Mouse (Mus musculus) cerebellum, adult 2 months (tissue): ENCODE data around the gene Rad51c. TPM values are rescaled to one million over a fixed set of nuclear protein-coding genes. Genes with fewer than 3 reads are reported as not detected.
"Not testable (repeated sequence)": the region's sequence is repeated elsewhere in the genome, so short reads cannot be mapped to it uniquely, and the experiment has no call there.

ENCODE experiments used
- DNase-seq, 2 experiments: peaks; one replicate each; pipeline ENCODE4 v3.0.0; 2021
- H3K27ac ChIP-seq: fragments of 200-500 bp; 2 replicates; pipeline ENCODE4 v1.5.1; 2012; ENCODE audit warnings: low read length, control low read depth, inconsistent platforms; ENCODE audit not compliant: insufficient read depth
- H3K27me3 ChIP-seq: fragments of 200-500 bp; 2 replicates; pipeline ENCODE4 v1.6.1; 2012; ENCODE audit warnings: inconsistent platforms, mild to moderate bottlenecking, low read length, moderate library complexity; ENCODE audit not compliant: control insufficient read depth, insufficient read depth
- H3K4me1 ChIP-seq: fragments of 200-500 bp; 2 replicates; pipeline ENCODE4 v1.6.1; 2011; ENCODE audit warnings: low read length; ENCODE audit not compliant: control insufficient read depth, insufficient read depth
- H3K4me3 ChIP-seq: fragments of 200-500 bp; replicated peaks from 2 replicates; pipeline ENCODE3; 2011; ENCODE audit warnings: mild to moderate bottlenecking, low read depth, low read length, control low read depth; ENCODE audit not compliant: insufficient read depth
- CTCF ChIP-seq: fragments of 200-500 bp; IDR thresholded peaks from 2 replicates; pipeline ENCODE4 v1.5.1; 2011; ENCODE audit warnings: low read depth, mild to moderate bottlenecking, control low read depth, low read length, moderate library complexity, borderline replicate concordance; ENCODE audit not compliant: insufficient read depth
- POLR2A ChIP-seq: fragments of 200-500 bp; IDR thresholded peaks from 2 replicates; pipeline ENCODE4 v1.6.1; 2011; ENCODE audit warnings: low read length, control low read depth, borderline replicate concordance; ENCODE audit not compliant: insufficient read depth
- WGBS: fragments of 180-500 bp; shearing (Covaris S2); methylation state at CpG from one replicate; pipeline ENCODE4 v1.1.7; 2018; 5-methylcytosine and 5-hydroxymethylcytosine counted together
- polyA plus RNA-seq: library from polyadenylated mRNA; depleted of rRNA; stranded (reverse); fragments of >200 nt; gene quantifications from 2 replicates; pipeline ENCODE4 v1.2.3, GENCODE M21; 2012

Rad51c gene
- polyA plus RNA-seq, 1 experiment: 4.5 TPM

GRCm38 (mm10) chr11:87416120-87416519 is 11.4 kb upstream of the Rad51c start:
- Histone ChIP-seq H3K4me3 (no peak overlapping the region), H3K27ac (no peak overlapping the region), H3K4me1 (no peaks in the 10 kb centered on the region), H3K27me3 (no peaks in the 10 kb centered on the region)
- DNase-seq: no peak
- 59% methylated on average over 5 of the region's 5 CpGs for WGBS
- TF ChIP-seq POLR2A (no peak), CTCF (no peak)

- H3K4me3 ChIP-seq, H3K4me1 ChIP-seq, H3K27me3 ChIP-seq, H3K27ac ChIP-seq, DNase-seq: not testable (repeated sequence)
- WGBS: 58% methylated on average over 3 of the region's 3 CpGs
Measured at GRCm38 (mm10) chr11:87413412-87413811, 8.7 kb upstream of the Rad51c start.

GRCm38 (mm10) chr11:87404111-87404853 is 472 bp downstream of the Rad51c start:
- peak overlapping the region; percentile 96 for H3K27ac ChIP-seq
- no peaks in the 10 kb centered on the region for H3K4me1 ChIP-seq
- DNase-seq: peak; percentile 96 to 98
- no peaks in the 10 kb centered on the region for H3K27me3 ChIP-seq
- no peak for TF ChIP-seq CTCF
- peak; percentile 98 for TF ChIP-seq POLR2A
- WGBS: 2% methylated on average over 58 of the region's 58 CpGs
- H3K4me3 ChIP-seq: peak overlapping the region; percentile 87

- WGBS: 95% methylated on average over 2 of the region's 2 CpGs
Measured at GRCm38 (mm10) chr11:87398402-87398801, 6.4 kb downstream of the Rad51c start.

GRCm38 (mm10) chr11:87393855-87394254 is 10.9 kb downstream of the Rad51c start:
- Histone ChIP-seq H3K4me3 (no peak overlapping the region), H3K4me1 (no peaks in the 10 kb centered on the region), H3K27me3 (no peaks in the 10 kb centered on the region), H3K27ac (no peak overlapping the region)
- TF ChIP-seq POLR2A: no peak
- peak; percentile 53; the same call in 1 of the 2 replicates for TF ChIP-seq CTCF
- WGBS: 3% methylated on average over 1 of the region's 1 CpGs
- DNase-seq: peak; percentile 16 to 21

More at GRCm38 (mm10) chr11:87398402-87398801, 6.4 kb downstream of the Rad51c start:
- Histone ChIP-seq H3K27ac (no peak overlapping the region), H3K4me1 (no peaks in the 10 kb centered on the region), H3K27me3 (no peaks in the 10 kb centered on the region), H3K4me3 (no peak overlapping the region)
- TF ChIP-seq CTCF (no peak), POLR2A (no peak)
- DNase-seq: no peak

GRCm38 (mm10) chr11:87385676-87386075 is 19.1 kb downstream of the Rad51c start:
- Histone ChIP-seq H3K4me3 (no peak overlapping the region), H3K4me1 (no peaks in the 10 kb centered on the region), H3K27ac (no peak overlapping the region), H3K27me3 (no peaks in the 10 kb centered on the region)
- TF ChIP-seq CTCF: no peak
- TF ChIP-seq POLR2A: no peak
- no peak for DNase-seq
- 98% methylated on average over 1 of the region's 1 CpGs for WGBS

GRCm38 (mm10) chr11:87384551-87384950 is 20.2 kb downstream of the Rad51c start:
- TF ChIP-seq POLR2A (no peak), CTCF (no peak)
- 97% methylated on average over 4 of the region's 4 CpGs for WGBS
- Histone ChIP-seq H3K4me1 (no peaks in the 10 kb centered on the region), H3K4me3 (no peak overlapping the region), H3K27ac (no peak overlapping the region), H3K27me3 (no peaks in the 10 kb centered on the region)
- DNase-seq: no peak

GRCm38 (mm10) chr11:87367865-87368580 is 36.7 kb downstream of the Rad51c start:
- no peak overlapping the region for H3K27ac ChIP-seq
- WGBS: 13% methylated on average over 9 of the region's 9 CpGs
- TF ChIP-seq POLR2A: no peak
- TF ChIP-seq CTCF: no peak
- no peaks in the 10 kb centered on the region for H3K4me1 ChIP-seq
- DNase-seq: peak in 1 of 2 experiments; percentile 2
- no peak overlapping the region for H3K4me3 ChIP-seq
- no peaks in the 10 kb centered on the region; the same call in 1 of the 2 replicates for H3K27me3 ChIP-seq
